Mouse (Mus musculus) MEL-GATA-1-ER (cell line): ENCODE data around the gene Nos3.

Source experiments
- DNase-seq: peaks from one replicate; pipeline ENCODE4 v3.0.0-alpha.2; 2012; ENCODE audit warnings: low read depth; ENCODE audit errors: extremely low read depth

Gene Nos3

GRCm38 (mm10) chr5:24426556-24427284, 62.1 kb downstream of the Nos3 start:
- no peak for DNase-seq

- no peak for DNase-seq
Measured at GRCm38 (mm10) chr5:24427285-24427633, 62.6 kb downstream of the Nos3 start.

GRCm38 (mm10) chr5:24427981-24428402, 63.4 kb downstream of the Nos3 start:
- no peak for DNase-seq

- no peak for DNase-seq
Measured at GRCm38 (mm10) chr5:24428596-24428995, 64.0 kb downstream of the Nos3 start.

GRCm38 (mm10) chr5:24433993-24434392, 69.4 kb downstream of the Nos3 start:
- DNase-seq, result no peak
